Mouse (Mus musculus): ENCODE data around the gene A26c2. TPM values are rescaled to one million over a fixed set of nuclear protein-coding genes. Genes with fewer than 3 reads are reported as not detected.

Gene A26c2
- polyA plus RNA-seq (2012; rRNA removed), result not detected in 2 replicates

- DNase-seq (ENCODE audit: low read depth), result no peak
Measured at GRCm38 (mm10) chr7:62823573-62823972, at the start of gene A26c2. Gene A26c2, minus strand, starts transcription at chr7:62823673.

DNA sequence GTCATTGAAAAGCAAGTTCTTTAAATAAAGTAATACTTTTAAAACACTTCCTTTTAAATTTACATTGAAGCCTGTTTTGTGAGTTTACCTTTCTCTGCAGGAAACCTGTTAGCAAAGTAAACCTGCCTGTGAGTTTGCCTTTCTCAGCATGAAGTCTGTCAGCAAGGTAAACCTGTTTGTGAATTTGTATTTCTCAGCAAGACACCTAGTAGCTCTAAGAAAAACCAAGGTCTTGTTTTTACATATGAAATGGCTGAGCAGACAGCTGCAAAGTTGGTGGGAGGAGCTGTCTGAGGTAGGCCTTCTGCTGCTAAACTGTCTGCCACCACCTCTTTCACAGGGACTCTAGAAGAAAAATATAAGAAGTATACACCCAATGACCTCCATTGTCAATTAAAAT is 28.0 kb upstream of the A26c2 start:
- no peak for DNase-seq (ENCODE audit: low read depth)
